Mouse (Mus musculus) G1E (cell line): ENCODE results near the gene Gipc3.

Source experiments
- CTCF ChIP-seq: IDR thresholded peaks from 2 replicates; pipeline ENCODE4 v1.5.1; 2012; ENCODE audit warnings: low read depth, low read length, inconsistent platforms, mixed read lengths
- TAL1 ChIP-seq: conservative IDR thresholded peaks from 2 replicates; pipeline ENCODE4 v1.6.1; 2012; ENCODE audit warnings: low read depth, low read length, inconsistent platforms, mixed read lengths

DNA sequence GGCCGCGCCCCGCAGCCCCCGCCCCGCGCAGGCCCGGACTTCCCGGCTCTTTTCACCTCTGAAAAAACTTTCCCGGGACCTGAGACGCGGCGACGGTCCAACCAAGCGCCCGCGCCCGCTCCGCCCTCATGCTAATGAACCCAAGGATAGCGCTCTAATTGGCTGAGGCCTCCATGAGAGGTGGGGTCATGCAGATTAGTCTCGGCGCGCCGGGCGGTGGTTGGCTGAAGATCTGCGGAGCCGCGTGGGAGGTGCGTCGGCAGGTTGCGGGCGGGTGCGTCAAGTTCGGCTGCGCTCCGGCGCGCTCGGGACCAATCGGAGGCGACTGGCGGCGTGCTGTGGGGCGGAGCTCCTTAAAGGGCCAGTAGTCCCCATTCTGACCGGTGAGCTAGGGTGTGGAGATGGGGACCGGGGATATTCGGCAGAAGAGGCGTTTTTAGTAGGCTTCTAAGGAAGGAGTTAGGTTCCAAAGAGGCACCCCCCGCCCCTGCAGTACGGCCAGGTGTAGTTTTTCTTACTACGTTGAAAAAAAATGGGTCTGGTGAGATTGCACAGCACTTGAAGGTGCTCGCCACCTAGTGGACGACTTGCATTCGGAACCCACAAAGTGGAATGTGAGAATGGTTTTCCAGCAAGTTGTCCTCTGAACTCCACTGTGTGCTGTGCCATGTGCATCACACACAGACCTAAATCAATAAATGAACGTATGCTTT, 7.4 kb upstream of the Gipc3 start, which contains the start of gene Hmg20b:
- TF ChIP-seq CTCF, result peak; percentile 79
- TF ChIP-seq TAL1, result no peak
